Mouse (Mus musculus) cerebellum, adult 2 months (tissue): ENCODE results near the gene Cyfip1. TPM values are rescaled to one million over a fixed set of nuclear protein-coding genes. Genes with fewer than 3 reads are reported as not detected.

Source experiments
- DNase-seq, 2 experiments: peaks; one replicate each; pipeline ENCODE4 v3.0.0; 2021
- H3K27ac ChIP-seq: fragments of 200-500 bp; 2 replicates; pipeline ENCODE4 v1.5.1; 2012; ENCODE audit warnings: low read length, control low read depth, inconsistent platforms; ENCODE audit not compliant: insufficient read depth
- H3K27me3 ChIP-seq: fragments of 200-500 bp; 2 replicates; pipeline ENCODE4 v1.6.1; 2012; ENCODE audit warnings: inconsistent platforms, mild to moderate bottlenecking, low read length, moderate library complexity; ENCODE audit not compliant: control insufficient read depth, insufficient read depth
- H3K4me1 ChIP-seq: fragments of 200-500 bp; 2 replicates; pipeline ENCODE4 v1.6.1; 2011; ENCODE audit warnings: low read length; ENCODE audit not compliant: control insufficient read depth, insufficient read depth
- H3K4me3 ChIP-seq: fragments of 200-500 bp; replicated peaks from 2 replicates; pipeline ENCODE3; 2011; ENCODE audit warnings: mild to moderate bottlenecking, low read depth, low read length, control low read depth; ENCODE audit not compliant: insufficient read depth
- CTCF ChIP-seq: fragments of 200-500 bp; IDR thresholded peaks from 2 replicates; pipeline ENCODE4 v1.5.1; 2011; ENCODE audit warnings: low read depth, mild to moderate bottlenecking, control low read depth, low read length, moderate library complexity, borderline replicate concordance; ENCODE audit not compliant: insufficient read depth
- POLR2A ChIP-seq: fragments of 200-500 bp; IDR thresholded peaks from 2 replicates; pipeline ENCODE4 v1.6.1; 2011; ENCODE audit warnings: low read length, control low read depth, borderline replicate concordance; ENCODE audit not compliant: insufficient read depth
- WGBS: fragments of 180-500 bp; shearing (Covaris S2); methylation state at CpG from one replicate; pipeline ENCODE4 v1.1.7; 2018; 5-methylcytosine and 5-hydroxymethylcytosine counted together
- polyA plus RNA-seq: library from polyadenylated mRNA; depleted of rRNA; stranded (reverse); fragments of >200 nt; gene quantifications from 2 replicates; pipeline ENCODE4 v1.2.3, GENCODE M21; 2012

Cyfip1 gene
- polyA plus RNA-seq, 1 experiment, result 48.2 TPM

DNA sequence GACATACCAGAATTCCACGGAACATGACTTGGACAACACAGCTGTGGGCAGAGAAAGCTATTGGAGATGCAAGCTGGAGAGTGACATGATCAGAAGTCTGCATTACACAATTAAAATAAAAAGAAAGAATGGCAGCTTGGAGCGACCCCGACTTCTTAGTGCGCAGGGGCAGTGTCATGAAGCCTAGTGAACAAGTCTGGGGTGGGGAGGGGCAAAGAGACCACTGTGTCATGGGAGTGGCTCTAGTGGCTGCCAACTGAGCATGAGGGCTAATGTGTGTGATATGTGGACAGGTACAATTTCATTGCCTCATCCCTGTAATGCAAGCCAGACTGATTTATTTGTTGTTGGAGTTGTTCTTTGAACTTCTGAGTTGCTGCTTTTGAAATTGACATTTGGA lies 15.2 kb downstream of the Cyfip1 start:
- WGBS, result 95% methylated on average over 4 of the region's 4 CpGs
- no peak for DNase-seq
- Histone ChIP-seq H3K4me1 (peaks cover 13% of the 10 kb centered on the region), H3K27me3 (no peaks in the 10 kb centered on the region), H3K27ac (no peak overlapping the region), H3K4me3 (no peak overlapping the region)
- TF ChIP-seq POLR2A, result no peak
- TF ChIP-seq CTCF, result no peak

DNA sequence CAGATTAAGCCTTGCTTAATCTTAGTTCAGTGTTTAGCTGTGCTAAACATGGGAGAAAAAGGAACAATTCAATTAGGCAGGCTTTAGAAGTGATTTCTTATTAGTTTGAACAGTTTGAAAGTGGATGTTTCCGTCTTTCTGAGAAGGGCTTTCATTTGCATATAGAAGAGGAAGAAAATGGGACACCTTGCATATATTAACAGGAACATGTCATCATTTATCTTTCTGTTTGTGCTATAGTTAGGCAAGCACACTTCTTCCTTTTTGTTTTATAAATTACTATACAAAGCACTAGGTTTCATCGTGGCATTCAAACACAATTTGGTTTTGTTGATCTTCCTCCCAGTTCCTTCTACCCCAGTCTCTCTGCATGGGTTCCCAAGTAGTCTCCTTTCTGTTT lies 16.2 kb downstream of the Cyfip1 start:
- Histone ChIP-seq H3K4me1 (peaks cover 13% of the 10 kb centered on the region), H3K27ac (no peak overlapping the region), H3K4me3 (no peak overlapping the region), H3K27me3 (no peaks in the 10 kb centered on the region)
- WGBS, result 79% methylated on average over 2 of the region's 2 CpGs
- no peak for DNase-seq
- TF ChIP-seq CTCF (no peak), POLR2A (no peak)

DNA sequence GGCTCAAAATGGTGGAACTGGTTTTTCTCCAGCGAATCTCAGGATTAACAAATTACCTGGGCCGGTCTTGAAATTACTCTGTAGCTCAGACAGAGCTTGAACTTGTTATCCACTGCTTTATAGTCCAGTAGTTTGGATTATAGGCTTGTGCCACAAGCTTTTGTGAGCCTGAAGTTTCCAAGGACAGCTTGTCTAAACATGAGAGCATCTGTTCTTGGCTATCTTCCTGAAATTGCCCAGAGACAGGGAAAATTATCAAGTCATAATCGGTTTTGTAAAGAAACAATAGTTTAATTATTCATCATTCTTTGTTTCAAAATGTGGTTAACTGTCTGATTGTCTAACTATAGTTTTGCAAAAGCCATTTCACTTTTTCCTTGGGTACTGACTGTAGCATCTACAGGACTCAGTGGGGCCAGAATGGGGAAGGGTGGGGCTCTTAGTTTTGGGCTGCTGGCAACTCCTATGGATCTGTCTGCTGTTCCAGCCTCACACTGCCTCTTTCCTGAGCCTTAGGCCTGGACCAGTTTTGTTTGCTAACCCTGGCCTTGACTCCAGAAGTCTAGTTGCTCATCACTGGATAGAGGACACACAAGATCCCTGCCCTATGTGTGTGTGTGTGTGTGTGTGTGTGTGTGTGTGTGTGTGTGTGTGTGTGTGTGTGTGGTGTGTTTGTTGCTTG lies 17.4 kb downstream of the Cyfip1 start:
- Histone ChIP-seq H3K27ac (no peak overlapping the region), H3K27me3 (no peaks in the 10 kb centered on the region), H3K4me1 (peaks cover 13% of the 10 kb centered on the region), H3K4me3 (no peak overlapping the region)
- DNase-seq, result peak in 1 of 2 experiments; percentile 55
- TF ChIP-seq POLR2A, result no peak
- no peak for TF ChIP-seq CTCF
- 56% methylated on average over 3 of the region's 3 CpGs for WGBS

DNA sequence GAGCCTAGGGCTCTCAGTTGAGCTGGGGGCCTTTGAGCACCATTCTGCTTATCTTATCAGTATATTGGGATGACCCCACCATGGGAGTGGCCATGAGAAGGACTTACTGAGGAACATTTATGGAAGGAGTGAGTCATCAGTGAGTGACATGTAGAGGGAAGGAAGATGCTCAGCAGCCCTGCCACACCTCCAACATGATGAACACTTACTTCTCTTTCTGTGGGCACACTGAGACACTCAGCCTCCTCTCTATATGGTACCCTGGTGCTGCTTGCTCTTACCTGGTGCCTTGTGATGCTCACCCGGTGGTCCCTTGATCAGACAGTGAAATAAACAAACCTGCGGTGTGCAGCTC lies 17.9 kb downstream of the Cyfip1 start:
- Histone ChIP-seq H3K4me1 (peaks cover 13% of the 10 kb centered on the region), H3K27ac (no peak overlapping the region), H3K27me3 (no peaks in the 10 kb centered on the region), H3K4me3 (no peak overlapping the region)
- WGBS, result 88% methylated on average over 2 of the region's 2 CpGs
- no peak for TF ChIP-seq POLR2A
- TF ChIP-seq CTCF, result no peak
- no peak for DNase-seq

DNA sequence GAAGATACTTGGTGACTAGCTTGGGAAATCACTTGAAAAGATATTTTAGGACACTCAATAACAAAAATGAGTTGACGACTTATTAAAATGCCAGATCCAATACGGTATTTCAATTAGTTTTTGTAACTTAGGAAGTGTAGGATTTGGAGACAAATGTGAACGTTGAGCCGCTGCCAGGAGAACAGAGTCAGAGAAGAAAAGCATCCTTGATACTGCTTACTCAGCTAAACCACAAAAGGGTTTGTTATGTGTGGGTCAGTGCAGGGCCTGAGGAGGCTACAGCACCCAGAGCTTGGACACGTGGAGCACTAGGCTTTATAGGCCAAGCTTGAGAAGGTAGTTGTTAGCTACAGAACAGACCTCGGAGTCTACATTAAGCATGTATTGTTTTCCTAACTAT lies 18.4 kb downstream of the Cyfip1 start:
- Histone ChIP-seq H3K4me3 (no peak overlapping the region), H3K27ac (no peak overlapping the region), H3K4me1 (peaks cover 13% of the 10 kb centered on the region), H3K27me3 (no peaks in the 10 kb centered on the region)
- peak in 1 of 2 experiments; percentile 18 for DNase-seq
- WGBS, result 70% methylated on average over 6 of the region's 6 CpGs
- no peak for TF ChIP-seq POLR2A
- no peak for TF ChIP-seq CTCF

DNA sequence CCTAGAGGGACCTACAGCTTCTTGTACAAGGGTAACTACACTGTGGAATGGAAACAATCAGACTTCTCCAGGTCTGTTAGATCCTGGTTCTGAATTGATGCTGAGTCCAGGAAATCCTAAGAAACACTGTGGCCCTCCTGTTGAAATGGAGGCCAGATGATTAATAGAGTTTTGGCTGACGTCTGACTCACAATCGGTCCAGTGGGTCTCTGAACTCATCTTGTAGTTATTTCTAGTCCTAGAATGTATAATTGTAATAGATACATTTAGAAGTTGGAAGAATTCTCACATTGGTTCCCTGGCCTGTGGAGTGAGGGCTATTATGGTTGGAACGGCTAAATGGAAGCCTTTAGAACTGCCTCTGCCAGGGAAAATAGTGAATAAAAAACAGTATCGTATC lies 19.6 kb downstream of the Cyfip1 start:
- WGBS, result 78% methylated on average over 4 of the region's 4 CpGs
- Histone ChIP-seq H3K27me3 (no peaks in the 10 kb centered on the region), H3K27ac (no peak overlapping the region), H3K4me1 (peaks cover 12% of the 10 kb centered on the region), H3K4me3 (no peak overlapping the region)
- no peak for DNase-seq
- TF ChIP-seq POLR2A, result no peak
- no peak for TF ChIP-seq CTCF

- Histone ChIP-seq H3K27ac (no peak overlapping the region), H3K27me3 (no peaks in the 10 kb centered on the region), H3K4me3 (no peak overlapping the region), H3K4me1 (0 out of 2 replicates have a peak, but pooled peaks cover 3% of the 10 kb centered on the region)
- TF ChIP-seq CTCF (no peak), POLR2A (no peak)
- no peak for DNase-seq
Observed at GRCm38 (mm10) chr7:55865044-55865443, 23.5 kb downstream of the Cyfip1 start.

GRCm38 (mm10) chr7:55865750-55866416 lies 24.3 kb downstream of the Cyfip1 start:
- Histone ChIP-seq H3K27me3 (no peaks in the 10 kb centered on the region), H3K27ac (no peak overlapping the region), H3K4me1 (0 out of 2 replicates have a peak, but pooled peaks cover 2% of the 10 kb centered on the region), H3K4me3 (no peak overlapping the region)
- 78% methylated on average over 8 of the region's 8 CpGs for WGBS
- no peak for TF ChIP-seq CTCF
- no peak for TF ChIP-seq POLR2A
- DNase-seq, result no peak
